Comparison of ENCODE assay signal across 10 mouse cellular contexts in the genomic region with DNA sequence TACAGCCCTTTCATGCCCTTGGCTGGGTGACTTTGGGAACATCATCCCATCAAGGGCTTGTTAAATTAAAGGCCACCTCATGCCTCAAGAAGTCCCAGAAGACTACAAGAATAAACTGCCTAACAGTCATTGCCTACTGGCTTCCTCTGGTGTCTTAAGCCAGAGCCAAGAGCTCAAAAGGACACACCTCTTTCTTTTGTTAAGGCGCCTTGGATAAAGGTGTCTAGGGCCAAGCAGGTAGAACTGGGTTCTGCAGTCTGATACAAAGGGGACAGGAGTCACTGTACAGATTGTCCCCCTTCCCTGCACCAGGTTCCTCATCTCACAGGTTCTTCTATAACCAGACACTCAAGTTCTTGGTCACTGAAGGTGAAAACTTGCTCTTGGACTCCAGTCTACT. TPM values are rescaled to one million over a fixed set of nuclear protein-coding genes. Genes with fewer than 3 reads are reported as not detected.
A peak's percentile ranks its signal among the peaks of the same experiment; 100 is the strongest.
DNase-seq lines count a peak whose midpoint lies in the region; ATAC-seq and TF ChIP-seq lines count a peak whose summit lies in the region.
"Had no signal": no experiment of that assay in that cellular context is flagged by ENCODE, and none has a peak within 500 bp of the region (broad histone marks: within the 10 kb centered on the region; RNA-seq: fewer than 3 reads in every experiment).

No protein-coding gene starts in this region.

- peak overlapping the region; percentile 98 for H3K27ac ChIP-seq in midbrain, embryonic 10.5 days (replicated peaks)
- no peak overlapping the region for H3K27ac ChIP-seq in midbrain, embryonic 14.5 days (replicated peaks; ENCODE audit: low read depth, low read length)
- 0 out of 2 replicates have a peak overlapping the region, but pooled peaks have one; percentile 29 for H3K27ac ChIP-seq in intestine, embryonic 14.5 days (ENCODE audit: low read depth)
- no peak overlapping the region for H3K27ac ChIP-seq in neural tube, embryonic 15.5 days (replicated peaks)
- no peak overlapping the region for H3K27ac ChIP-seq in left cerebral cortex, adult 2 months

- H3K4me1 ChIP-seq in midbrain, embryonic 10.5 days = peaks cover 24% of the 10 kb centered on the region
- H3K4me1 ChIP-seq in midbrain, embryonic 14.5 days (ENCODE audit: control insufficient read depth, insufficient read depth, low read length) = peaks cover 7% of the 10 kb centered on the region
- H3K4me1 ChIP-seq in intestine, embryonic 14.5 days (replicated peaks; ENCODE audit: control insufficient read depth, insufficient read depth, low read length) = peaks cover 9% of the 10 kb centered on the region
- H3K4me1 ChIP-seq in neural tube, embryonic 15.5 days = peaks cover 24% of the 10 kb centered on the region

- no peaks in the 10 kb centered on the region for H3K9me3 ChIP-seq in midbrain, embryonic 10.5 days (replicated peaks)
- no peaks in the 10 kb centered on the region for H3K9me3 ChIP-seq in midbrain, embryonic 14.5 days (ENCODE audit: control insufficient read depth, low read length)
- H3K9me3 ChIP-seq in intestine, embryonic 14.5 days (ENCODE audit: control insufficient read depth, low read length) = no peaks in the 10 kb centered on the region
- no peaks in the 10 kb centered on the region for H3K9me3 ChIP-seq in neural tube, embryonic 15.5 days (replicated peaks)
- H3K9me3 ChIP-seq: limb, embryonic 15.5 days had no signal

- intact Hi-C loops in heart, postnatal 36 days (cut with DNase I) = loop anchor here (5.0 kb wide), 1 partner anchor 35 kb away; the partner anchor contains the start of gene Hinfp
- intact Hi-C loops in left cerebral cortex, adult 2 months (cut with DNase I) = no loop called here

- peaks cover 64% of the 10 kb centered on the region for H3K36me3 ChIP-seq in midbrain, embryonic 10.5 days
- peaks cover 29% of the 10 kb centered on the region for H3K36me3 ChIP-seq in midbrain, embryonic 14.5 days (ENCODE audit: control insufficient read depth, insufficient read depth, low read length)
- peaks cover 28% of the 10 kb centered on the region for H3K36me3 ChIP-seq in intestine, embryonic 14.5 days (ENCODE audit: control insufficient read depth, insufficient read depth, low read length)
- peaks cover 18% of the 10 kb centered on the region for H3K36me3 ChIP-seq in neural tube, embryonic 15.5 days

- peak overlapping the region; percentile 87 for H3K4me3 ChIP-seq in midbrain, embryonic 10.5 days
- no peak overlapping the region for H3K4me3 ChIP-seq in midbrain, embryonic 14.5 days (replicated peaks; ENCODE audit: low read depth, low read length)
- H3K4me3 ChIP-seq in intestine, embryonic 14.5 days (ENCODE audit: low read depth, low read length) = no peak overlapping the region
- H3K4me3 ChIP-seq in neural tube, embryonic 15.5 days (replicated peaks) = peak overlapping the region; percentile 92; the same call in 1 of the 2 replicates
- H3K4me3 ChIP-seq in left cerebral cortex, adult 2 months = no peak overlapping the region

- TF ChIP-seq CTCF in left cerebral cortex, adult 2 months (IDR thresholded peaks at IDR 0.05) = no peak

- H3K9ac ChIP-seq in midbrain, embryonic 14.5 days (replicated peaks; ENCODE audit: low read length) = no peak overlapping the region
- no peak overlapping the region for H3K9ac ChIP-seq in intestine, embryonic 14.5 days (ENCODE audit: low read length)
- H3K9ac ChIP-seq in neural tube, embryonic 15.5 days (replicated peaks) = no peak overlapping the region

- H3K4me2 ChIP-seq in midbrain, embryonic 14.5 days (ENCODE audit: low read length) = no peak overlapping the region
- H3K4me2 ChIP-seq in intestine, embryonic 14.5 days (ENCODE audit: low read length) = peak overlapping the region; percentile 68
- H3K4me2 ChIP-seq in neural tube, embryonic 15.5 days = peak overlapping the region; percentile 70; the same call in 1 of the 2 replicates

- peak; percentile 85 for DNase-seq in heart, adult 11 months
- DNase-seq in heart, postnatal 36 days = no peak
- no peak for DNase-seq in midbrain, embryonic 10.5 days (ENCODE audit: low spot score)
- no peak for DNase-seq in midbrain, embryonic 14.5 days
- no peak for DNase-seq in intestine, embryonic 14.5 days (ENCODE audit: low spot score)
- no peak for DNase-seq in right cerebral cortex, postnatal 25 days
- DNase-seq in left cerebral cortex, adult 2 months (ENCODE audit: extremely low spot score in 1 of 2, low spot score in 2 of 2) = no peak
- DNase-seq: thymus, postnatal 36 days had no signal

- no peak for ATAC-seq in midbrain, embryonic 14.5 days (ENCODE audit: low FRiP score, low TSS enrichment)
- ATAC-seq in intestine, embryonic 14.5 days (replicated peaks; ENCODE audit: low FRiP score, low TSS enrichment, low read depth) = no peak
- ATAC-seq in neural tube, embryonic 15.5 days (ENCODE audit: low FRiP score) = no peak

- no peaks in the 10 kb centered on the region for H3K27me3 ChIP-seq in midbrain, embryonic 10.5 days (ENCODE audit: low read depth, poor library complexity, severe bottlenecking)
- no peaks in the 10 kb centered on the region for H3K27me3 ChIP-seq in midbrain, embryonic 14.5 days (ENCODE audit: control insufficient read depth, insufficient read depth, low read length)
- H3K27me3 ChIP-seq in intestine, embryonic 14.5 days (replicated peaks; ENCODE audit: control insufficient read depth, insufficient read depth, low read length) = no peaks in the 10 kb centered on the region
- H3K27me3 ChIP-seq in neural tube, embryonic 15.5 days (replicated peaks) = no peaks in the 10 kb centered on the region
- H3K27me3 ChIP-seq: limb, embryonic 15.5 days had no signal

- WGBS in midbrain, embryonic 10.5 days = 97% methylated on average over 1 of the region's 1 CpGs
- WGBS in midbrain, embryonic 14.5 days = 85% methylated on average over 1 of the region's 1 CpGs
- WGBS in intestine, embryonic 14.5 days = 86% methylated on average over 1 of the region's 1 CpGs
- 100% methylated on average over 1 of the region's 1 CpGs for WGBS in neural tube, embryonic 15.5 days

RNA-seq across cellular contexts. Expression of gene Hmbs, which starts 1.4 kb away (rescaled TPM):
- 10 to 100 TPM; 41.1 to 49.8 TPM for total RNA-seq in heart, postnatal 36 days (2021)
- 168 and 189 TPM in 2 replicates for polyA plus RNA-seq in midbrain, embryonic 10.5 days (2016; fragmentation: Nextera tagmentation; extraction: Ambion mirVana)
- polyA plus RNA-seq in midbrain, embryonic 14.5 days (2014; fragmentation: Nextera tagmentation; extraction: Ambion mirVana) = 53.5 and 64.7 TPM in 2 replicates
- polyA plus RNA-seq in intestine, embryonic 14.5 days (2014; fragmentation: Nextera tagmentation; extraction: Ambion mirVana) = 122 and 128 TPM in 2 replicates
- polyA plus RNA-seq in neural tube, embryonic 15.5 days (2015; fragmentation: Nextera tagmentation; extraction: Ambion mirVana) = 58.3 and 62.5 TPM in 2 replicates
- total RNA-seq in left cerebral cortex, adult 2 months (2021) = 10 to 100 TPM; 20.8 to 21.1 TPM

RNA-seq across cellular contexts. Expression of gene H2afx, which starts 8.1 kb away (rescaled TPM):
- 10 to 100 TPM; 13.3 to 13.6 TPM for total RNA-seq in heart, postnatal 36 days (2021)
- 531 and 532 TPM in 2 replicates for polyA plus RNA-seq in midbrain, embryonic 10.5 days (2016; fragmentation: Nextera tagmentation; extraction: Ambion mirVana)
- polyA plus RNA-seq in midbrain, embryonic 14.5 days (2014; fragmentation: Nextera tagmentation; extraction: Ambion mirVana) = 98.1 and 128 TPM in 2 replicates
- polyA plus RNA-seq in intestine, embryonic 14.5 days (2014; fragmentation: Nextera tagmentation; extraction: Ambion mirVana) = 302 and 311 TPM in 2 replicates
- 108 and 149 TPM in 2 replicates for polyA plus RNA-seq in neural tube, embryonic 15.5 days (2015; fragmentation: Nextera tagmentation; extraction: Ambion mirVana)
- total RNA-seq in left cerebral cortex, adult 2 months (2021) = 10 to 100 TPM; 46.1 to 53.2 TPM

RNA-seq across cellular contexts. Expression of gene Dpagt1, which starts 16.8 kb away (rescaled TPM):
- 10 to 100 TPM; 18.6 to 22.4 TPM for total RNA-seq in heart, postnatal 36 days (2021)
- polyA plus RNA-seq in midbrain, embryonic 10.5 days (2016; fragmentation: Nextera tagmentation; extraction: Ambion mirVana) = 45.6 and 47.5 TPM in 2 replicates
- polyA plus RNA-seq in midbrain, embryonic 14.5 days (2014; fragmentation: Nextera tagmentation; extraction: Ambion mirVana) = 37.0 and 40.5 TPM in 2 replicates
- polyA plus RNA-seq in intestine, embryonic 14.5 days (2014; fragmentation: Nextera tagmentation; extraction: Ambion mirVana) = 45.4 and 46.2 TPM in 2 replicates
- polyA plus RNA-seq in neural tube, embryonic 15.5 days (2015; fragmentation: Nextera tagmentation; extraction: Ambion mirVana) = 30.5 and 34.0 TPM in 2 replicates
- total RNA-seq in left cerebral cortex, adult 2 months (2021) = 10 to 100 TPM; 13.8 to 14.6 TPM

RNA-seq across cellular contexts. Expression of gene Vps11, which starts 18.9 kb away (rescaled TPM):
- 10 to 100 TPM; 16.8 to 18.8 TPM for total RNA-seq in heart, postnatal 36 days (2021)
- polyA plus RNA-seq in midbrain, embryonic 10.5 days (2016; fragmentation: Nextera tagmentation; extraction: Ambion mirVana) = 33.6 and 35.9 TPM in 2 replicates
- 34.4 and 36.7 TPM in 2 replicates for polyA plus RNA-seq in midbrain, embryonic 14.5 days (2014; fragmentation: Nextera tagmentation; extraction: Ambion mirVana)
- 25.3 and 29.5 TPM in 2 replicates for polyA plus RNA-seq in intestine, embryonic 14.5 days (2014; fragmentation: Nextera tagmentation; extraction: Ambion mirVana)
- 37.4 and 40.8 TPM in 2 replicates for polyA plus RNA-seq in neural tube, embryonic 15.5 days (2015; fragmentation: Nextera tagmentation; extraction: Ambion mirVana)
- total RNA-seq in left cerebral cortex, adult 2 months (2021) = 10 to 100 TPM; 52.1 to 53.1 TPM

RNA-seq across cellular contexts. Expression of gene C2cd2l, which starts 22.5 kb away (rescaled TPM):
- total RNA-seq in heart, postnatal 36 days (2021) = 10 to 100 TPM; 14.0 to 14.2 TPM
- 8.6 and 10.8 TPM in 2 replicates for polyA plus RNA-seq in midbrain, embryonic 10.5 days (2016; fragmentation: Nextera tagmentation; extraction: Ambion mirVana)
- polyA plus RNA-seq in midbrain, embryonic 14.5 days (2014; fragmentation: Nextera tagmentation; extraction: Ambion mirVana) = 25.2 and 25.5 TPM in 2 replicates
- polyA plus RNA-seq in intestine, embryonic 14.5 days (2014; fragmentation: Nextera tagmentation; extraction: Ambion mirVana) = 5.7 and 5.8 TPM in 2 replicates
- 21.7 and 24.3 TPM in 2 replicates for polyA plus RNA-seq in neural tube, embryonic 15.5 days (2015; fragmentation: Nextera tagmentation; extraction: Ambion mirVana)
- total RNA-seq in left cerebral cortex, adult 2 months (2021) = 100 to 1,000 TPM; 190 to 222 TPM

Comparison
In these comparisons a context has a peak if more than half of its experiments do, and no peak if none do; other contexts are left out.
1. H3K27ac ChIP-seq: peak in midbrain, embryonic 10.5 days (single experiment) and intestine, embryonic 14.5 days (single experiment); none in midbrain, embryonic 14.5 days (single experiment), neural tube, embryonic 15.5 days (single experiment) and left cerebral cortex, adult 2 months (single experiment).
2. H3K4me3 ChIP-seq: peak in midbrain, embryonic 10.5 days (single experiment) and neural tube, embryonic 15.5 days (single experiment); none in midbrain, embryonic 14.5 days (single experiment), intestine, embryonic 14.5 days (single experiment) and left cerebral cortex, adult 2 months (single experiment).